Mouse (Mus musculus) intestine, postnatal 0 days (tissue): Measurements from ENCODE around the gene Rgs10. TPM values are rescaled to one million over a fixed set of nuclear protein-coding genes. Genes with fewer than 3 reads are reported as not detected.

ENCODE experiments used
- ATAC-seq: fragments of 200-750 bp; cut with Nextera tagmentation; 2 replicates; pipeline ENCODE4 v1.8.0; 2017; ENCODE audit warnings: mild to moderate bottlenecking, moderate TSS enrichment, moderate library complexity
- H3K27ac ChIP-seq: fragments of 300-500 bp; sonication (generic); 2 replicates; pipeline ENCODE4 v1.5.1; 2014; ENCODE audit warnings: mild to moderate bottlenecking, low read depth, low read length, moderate library complexity
- H3K27me3 ChIP-seq: fragments of 300-500 bp; sonication (generic); replicated peaks from 2 replicates; pipeline ENCODE4 v1.6.1; 2014; ENCODE audit warnings: low read length, mixed read lengths; ENCODE audit not compliant: control insufficient read depth, insufficient read depth
- H3K36me3 ChIP-seq: fragments of 300-500 bp; sonication (generic); 2 replicates; pipeline ENCODE4 v1.6.1; 2014; ENCODE audit warnings: mild to moderate bottlenecking, moderate library complexity; ENCODE audit not compliant: control insufficient read depth, insufficient read depth
- H3K4me1 ChIP-seq: fragments of 300-500 bp; sonication (generic); replicated peaks from 2 replicates; pipeline ENCODE4 v1.6.1; 2014; ENCODE audit warnings: antibody characterized with exemption, low read length, mixed read lengths; ENCODE audit not compliant: control insufficient read depth, insufficient read depth
- H3K4me2 ChIP-seq: fragments of 300-500 bp; sonication (generic); replicated peaks from 2 replicates; pipeline ENCODE4 v1.6.1; 2014; ENCODE audit warnings: low read depth, mild to moderate bottlenecking, moderate library complexity
- H3K4me3 ChIP-seq: fragments of 300-500 bp; sonication (generic); 2 replicates; pipeline ENCODE4 v1.5.1; 2014; ENCODE audit warnings: low read depth, low read length
- H3K9ac ChIP-seq: fragments of 300-500 bp; sonication (generic); 2 replicates; pipeline ENCODE4 v1.6.1; 2014; ENCODE audit warnings: mild to moderate bottlenecking, low read depth, low read length
- H3K9me3 ChIP-seq: fragments of 300-500 bp; sonication (generic); 2 replicates; pipeline ENCODE4 v1.6.1; 2016; ENCODE audit warnings: mixed run types; ENCODE audit not compliant: control insufficient read depth
- CTCF ChIP-seq: sonication (generic); IDR thresholded peaks from 2 replicates; pipeline ENCODE4 v1.5.1; 2016; ENCODE audit warnings: low read depth, mild to moderate bottlenecking, control low read depth, antibody characterized with exemption, moderate library complexity
- WGBS: fragments of 180-500 bp; shearing (Covaris S2); extraction: QIAGEN DNeasy Blood & Tissue Kit; methylation state at CpG from one replicate; pipeline ENCODE4 v1.1.7; 2014; 5-methylcytosine and 5-hydroxymethylcytosine counted together
- polyA plus RNA-seq: library from polyadenylated mRNA; unstranded; fragments of >200 nt; fragmentation: Nextera tagmentation; extraction: Ambion mirVana; gene quantifications from 2 replicates; pipeline ENCODE4 v1.2.1, GENCODE M21; 2015

Gene Rgs10
- polyA plus RNA-seq, 1 experiment from 2014 or later = 20.9 TPM

- TF ChIP-seq CTCF = no peak
- no peaks in the 10 kb centered on the region for H3K4me1 ChIP-seq
- no peak for ATAC-seq
- WGBS = 75% methylated on average over 10 of the region's 10 CpGs
- no peaks in the 10 kb centered on the region for H3K36me3 ChIP-seq
- no peaks in the 10 kb centered on the region for H3K27me3 ChIP-seq
- no peak overlapping the region for H3K27ac ChIP-seq
- no peak overlapping the region for H3K4me2 ChIP-seq
- no peak overlapping the region for H3K4me3 ChIP-seq
- H3K9ac ChIP-seq = no peak overlapping the region
- no peaks in the 10 kb centered on the region for H3K9me3 ChIP-seq
These were observed 14.0 kb upstream of the Rgs10 start for GRCm38 (mm10) chr7:128432574-128432973.

GRCm38 (mm10) chr7:128422491-128422890 is 3.9 kb upstream of the Rgs10 start:
- Histone ChIP-seq H3K9me3 (no peaks in the 10 kb centered on the region), H3K9ac (no peak overlapping the region), H3K27ac (no peak overlapping the region), H3K36me3 (no peaks in the 10 kb centered on the region), H3K4me3 (no peak overlapping the region), H3K4me1 (no peaks in the 10 kb centered on the region; the same call in 1 of the 2 replicates), H3K4me2 (no peak overlapping the region), H3K27me3 (peaks cover 25% of the 10 kb centered on the region)
- TF ChIP-seq CTCF = no peak
- 72% methylated on average over 3 of the region's 3 CpGs for WGBS
- ATAC-seq = no peak

GRCm38 (mm10) chr7:128421701-128422100 is 3.1 kb upstream of the Rgs10 start:
- H3K9me3 ChIP-seq = no peaks in the 10 kb centered on the region
- no peak for TF ChIP-seq CTCF
- no peak overlapping the region for H3K4me2 ChIP-seq
- H3K27ac ChIP-seq = no peak overlapping the region
- ATAC-seq = no peak
- H3K4me1 ChIP-seq = no peaks in the 10 kb centered on the region; the same call in 1 of the 2 replicates
- no peak overlapping the region for H3K9ac ChIP-seq
- no peak overlapping the region for H3K4me3 ChIP-seq
- H3K36me3 ChIP-seq = no peaks in the 10 kb centered on the region
- H3K27me3 ChIP-seq = peaks cover 33% of the 10 kb centered on the region
- 78% methylated on average over 7 of the region's 7 CpGs for WGBS

GRCm38 (mm10) chr7:128419690-128420089 is 1.1 kb upstream of the Rgs10 start:
- Histone ChIP-seq H3K4me1 (no peaks in the 10 kb centered on the region; the same call in 1 of the 2 replicates), H3K36me3 (no peaks in the 10 kb centered on the region), H3K27ac (no peak overlapping the region), H3K27me3 (peaks cover 52% of the 10 kb centered on the region), H3K9ac (no peak overlapping the region), H3K9me3 (no peaks in the 10 kb centered on the region), H3K4me3 (no peak overlapping the region), H3K4me2 (no peak overlapping the region)
- no peak for ATAC-seq
- TF ChIP-seq CTCF = no peak
- WGBS = 23% methylated on average over 9 of the region's 9 CpGs

GRCm38 (mm10) chr7:128417226-128417929 is 1.2 kb downstream of the Rgs10 start:
- Histone ChIP-seq H3K27me3 (peaks cover 49% of the 10 kb centered on the region), H3K36me3 (no peaks in the 10 kb centered on the region), H3K4me3 (peak overlapping the region; percentile 75), H3K27ac (0 out of 2 replicates have a peak overlapping the region, but pooled peaks have one; percentile 7), H3K9ac (peak overlapping the region; percentile 53), H3K9me3 (no peaks in the 10 kb centered on the region), H3K4me2 (peak overlapping the region; percentile 97), H3K4me1 (no peaks in the 10 kb centered on the region; the same call in 1 of the 2 replicates)
- no peak for TF ChIP-seq CTCF
- WGBS = 2% methylated on average over 32 of the region's 32 CpGs
- ATAC-seq = no peak

GRCm38 (mm10) chr7:128416664-128417063 is 1.9 kb downstream of the Rgs10 start:
- no peaks in the 10 kb centered on the region for H3K9me3 ChIP-seq
- H3K4me2 ChIP-seq = peak overlapping the region; percentile 97
- H3K36me3 ChIP-seq = no peaks in the 10 kb centered on the region
- H3K4me1 ChIP-seq = no peaks in the 10 kb centered on the region; the same call in 1 of the 2 replicates
- no peak for TF ChIP-seq CTCF
- H3K27ac ChIP-seq = no peak overlapping the region
- no peak overlapping the region for H3K9ac ChIP-seq
- H3K27me3 ChIP-seq = peaks cover 46% of the 10 kb centered on the region
- peak overlapping the region; percentile 75 for H3K4me3 ChIP-seq
- WGBS = 66% methylated on average over 6 of the region's 6 CpGs
- ATAC-seq = no peak
